Mouse (Mus musculus) brain, embryonic 18.5 days (tissue): Measurements from ENCODE around the gene Dctn3.
A peak's percentile ranks its signal among the peaks of the same experiment; 100 is the strongest.
"Not testable (repeated sequence)": the region's sequence is repeated elsewhere in the genome, so short reads cannot be mapped to it uniquely, and the experiment has no call there.

ENCODE experiments used
- DNase-seq: peaks from one replicate; pipeline ENCODE4 v3.0.0-alpha.2; 2012; ENCODE audit warnings: low read depth, low spot score

Dctn3 gene

GRCm38 (mm10) chr4:41722918-41723351, at the start of gene Dctn3:
Gene Dctn3, minus strand, starts transcription at chr4:41723170.
- DNase-seq = peak; percentile 95

GRCm38 (mm10) chr4:41767301-41767700, 44.3 kb upstream of the Dctn3 start:
- DNase-seq = not testable (repeated sequence)

- DNase-seq = not testable (repeated sequence)
These were observed 40.2 kb upstream of the Dctn3 start for GRCm38 (mm10) chr4:41763176-41763575.

GRCm38 (mm10) chr4:41762688-41763114, 39.7 kb upstream of the Dctn3 start:
- DNase-seq = not testable (repeated sequence)

GRCm38 (mm10) chr4:41762099-41762687, 39.2 kb upstream of the Dctn3 start:
- DNase-seq = no peak

- no peak for DNase-seq
These were observed 38.7 kb upstream of the Dctn3 start for GRCm38 (mm10) chr4:41761680-41762079.

GRCm38 (mm10) chr4:41760911-41761310, 37.9 kb upstream of the Dctn3 start:
- no peak for DNase-seq

- DNase-seq = no peak
These were observed 37.3 kb upstream of the Dctn3 start for GRCm38 (mm10) chr4:41760288-41760721.

- no peak for DNase-seq
These were observed 36.8 kb upstream of the Dctn3 start for GRCm38 (mm10) chr4:41759656-41760287.

- DNase-seq = no peak
These were observed 36.2 kb upstream of the Dctn3 start for GRCm38 (mm10) chr4:41759206-41759605.

- no peak for DNase-seq
These were observed 35.7 kb upstream of the Dctn3 start for GRCm38 (mm10) chr4:41758701-41759100.

- no peak for DNase-seq
These were observed 35.1 kb upstream of the Dctn3 start for GRCm38 (mm10) chr4:41758021-41758420.

GRCm38 (mm10) chr4:41757321-41757720, 34.4 kb upstream of the Dctn3 start:
- no peak for DNase-seq

GRCm38 (mm10) chr4:41756440-41756839, 33.5 kb upstream of the Dctn3 start:
- no peak for DNase-seq

GRCm38 (mm10) chr4:41755338-41756305, 32.7 kb upstream of the Dctn3 start, which contains the start of gene Sigmar1:
Gene Sigmar1, minus strand, starts transcription at chr4:41756157.
- no peak for DNase-seq

GRCm38 (mm10) chr4:41754797-41755337, 31.9 kb upstream of the Dctn3 start, which contains the start of gene Galt:
Gene Galt, plus strand, starts transcription at chr4:41755228.
- no peak for DNase-seq

- no peak for DNase-seq
These were observed 22.1 kb upstream of the Dctn3 start for GRCm38 (mm10) chr4:41745021-41745420.

- DNase-seq = no peak
These were observed 21.2 kb upstream of the Dctn3 start for GRCm38 (mm10) chr4:41744131-41744530.

- DNase-seq = peak; percentile 88
These were observed 18.2 kb upstream of the Dctn3 start for GRCm38 (mm10) chr4:41741158-41741560.

GRCm38 (mm10) chr4:41740380-41741157, 17.6 kb upstream of the Dctn3 start:
- DNase-seq = no peak

- no peak for DNase-seq
These were observed 16.3 kb upstream of the Dctn3 start for GRCm38 (mm10) chr4:41739260-41739659.
